Mouse (Mus musculus): ENCODE measurements around the gene Trim59.

DNA sequence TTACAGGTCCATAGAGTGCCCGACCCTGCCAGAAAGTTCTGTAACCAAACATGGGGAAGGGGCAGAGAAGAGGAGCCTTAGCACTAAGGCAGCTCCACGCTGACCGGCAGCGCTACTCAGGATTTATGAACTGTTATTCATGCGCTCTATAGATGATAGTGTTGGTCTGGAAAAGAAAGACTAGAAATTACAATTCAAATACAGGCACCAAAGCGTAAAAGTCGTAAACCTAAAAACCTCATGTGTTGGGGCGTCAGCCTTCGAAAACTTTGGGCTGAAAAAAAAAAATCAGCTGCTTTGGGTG is 797 bp upstream of the Trim59 start:
- no peak for TF ChIP-seq CTCF (IDR thresholded peaks at IDR 0.05; ENCODE audit: low read depth)
- TF ChIP-seq EP300 (IDR thresholded peaks at IDR 0.05; ENCODE audit: low read depth), result no peak
